In genomic region chr7:79511656-79512055, GRCm38 (mm10) we compare ENCODE assay signal across 12 mouse cellular contexts. TPM values are rescaled to one million over a fixed set of nuclear protein-coding genes. Genes with fewer than 3 reads are reported as not detected.
DNase-seq lines count a peak whose midpoint lies in the region; ATAC-seq and TF ChIP-seq lines count a peak whose summit lies in the region.
"Had no signal": no experiment of that assay in that cellular context is flagged by ENCODE, and none has a peak within 500 bp of the region (broad histone marks: within the 10 kb centered on the region; RNA-seq: fewer than 3 reads in every experiment).

No protein-coding gene starts in this region.

- no peak for ATAC-seq in forebrain, postnatal 0 days
- 0 out of 2 replicates have a peak, but pooled peaks have one; percentile 27 for ATAC-seq in midbrain, embryonic 12.5 days (ENCODE audit: low FRiP score, low read depth)
- ATAC-seq in liver, postnatal 0 days, result no peak

- H3K4me3 ChIP-seq in forebrain, postnatal 0 days (ENCODE audit: low read depth, low read length), result peak overlapping the region; percentile 22
- peak overlapping the region; percentile 65; the same call in 1 of the 2 replicates for H3K4me3 ChIP-seq in midbrain, embryonic 12.5 days
- H3K4me3 ChIP-seq in liver, postnatal 0 days (ENCODE audit: low read depth, low read length), result no peak overlapping the region
- H3K4me3 ChIP-seq: kidney, embryonic 15.5 days; stomach, embryonic 15.5 days had no signal

- no peaks in the 10 kb centered on the region for H3K9me3 ChIP-seq in forebrain, postnatal 0 days (ENCODE audit: low read length)
- no peaks in the 10 kb centered on the region for H3K9me3 ChIP-seq in midbrain, embryonic 12.5 days
- no peaks in the 10 kb centered on the region for H3K9me3 ChIP-seq in liver, postnatal 0 days (ENCODE audit: low read length)
- H3K9me3 ChIP-seq: kidney, embryonic 15.5 days; stomach, embryonic 15.5 days had no signal

- peak overlapping the region; percentile 98 for H3K27ac ChIP-seq in forebrain, postnatal 0 days (ENCODE audit: low read depth, low read length)
- H3K27ac ChIP-seq in midbrain, embryonic 12.5 days (replicated peaks), result peak overlapping the region; percentile 97
- H3K27ac ChIP-seq in liver, postnatal 0 days (ENCODE audit: low read depth), result no peak overlapping the region
- H3K27ac ChIP-seq: kidney, embryonic 15.5 days; stomach, embryonic 15.5 days had no signal

- DNase-seq in right cerebral cortex, postnatal 4 days, result peak; percentile 16
- no peak for DNase-seq in right cerebral cortex, postnatal 10 days (ENCODE audit: low spot score in 2 of 2)
- DNase-seq in forebrain, postnatal 0 days, result peak; percentile 68
- no peak for DNase-seq in adrenal gland, adult 2 months
- no peak for DNase-seq in liver, postnatal 0 days
- DNase-seq in thymus, postnatal 4 days, result no peak
- DNase-seq: cerebellum, postnatal 36 days; heart, postnatal 36 days; thymus, postnatal 25 days had no signal

- peaks cover 38% of the 10 kb centered on the region for H3K36me3 ChIP-seq in forebrain, postnatal 0 days (ENCODE audit: insufficient read depth)
- H3K36me3 ChIP-seq in midbrain, embryonic 12.5 days, result peaks cover 30% of the 10 kb centered on the region; the same call in 1 of the 2 replicates
- H3K36me3 ChIP-seq in liver, postnatal 0 days (replicated peaks; ENCODE audit: insufficient read depth, low read length), result no peaks in the 10 kb centered on the region
- H3K36me3 ChIP-seq: kidney, embryonic 15.5 days; stomach, embryonic 15.5 days had no signal

- H3K4me2 ChIP-seq in forebrain, postnatal 0 days (ENCODE audit: low read depth), result peak overlapping the region; percentile 95
- H3K4me2 ChIP-seq in midbrain, embryonic 12.5 days (replicated peaks), result peak overlapping the region; percentile 77
- no peak overlapping the region for H3K4me2 ChIP-seq in liver, postnatal 0 days (ENCODE audit: low read depth, low read length)
- H3K4me2 ChIP-seq: kidney, embryonic 15.5 days; stomach, embryonic 15.5 days had no signal

- WGBS in forebrain, postnatal 0 days, result 13% methylated on average over 5 of the region's 5 CpGs
- 4% methylated on average over 5 of the region's 5 CpGs for WGBS in midbrain, embryonic 12.5 days
- 12% methylated on average over 5 of the region's 5 CpGs for WGBS in liver, postnatal 0 days (ENCODE audit: insufficient replicate concordance)

- TF ChIP-seq EP300 in liver, postnatal 0 days (IDR thresholded peaks at IDR 0.05; ENCODE audit: low read depth), result no peak

- TF ChIP-seq CTCF in forebrain, postnatal 0 days (IDR thresholded peaks at IDR 0.05; ENCODE audit: low read depth), result no peak
- TF ChIP-seq CTCF in liver, postnatal 0 days (IDR thresholded peaks at IDR 0.05; ENCODE audit: low read depth), result no peak

- peak overlapping the region; percentile 100 for H3K9ac ChIP-seq in forebrain, postnatal 0 days
- peak overlapping the region; percentile 29 for H3K9ac ChIP-seq in midbrain, embryonic 12.5 days (replicated peaks)
- no peak overlapping the region for H3K9ac ChIP-seq in liver, postnatal 0 days (replicated peaks)
- H3K9ac ChIP-seq: kidney, embryonic 15.5 days; stomach, embryonic 15.5 days had no signal

- H3K27me3 ChIP-seq in forebrain, postnatal 0 days (ENCODE audit: insufficient read depth, low read length), result no peaks in the 10 kb centered on the region
- peaks cover 97% of the 10 kb centered on the region for H3K27me3 ChIP-seq in midbrain, embryonic 12.5 days
- H3K27me3 ChIP-seq in liver, postnatal 0 days (ENCODE audit: insufficient read depth, low read length), result peaks cover 100% of the 10 kb centered on the region

- H3K4me1 ChIP-seq in forebrain, postnatal 0 days (ENCODE audit: insufficient read depth), result peaks cover 27% of the 10 kb centered on the region
- H3K4me1 ChIP-seq in midbrain, embryonic 12.5 days, result peaks cover 92% of the 10 kb centered on the region
- 0 out of 2 replicates have a peak, but pooled peaks cover 9% of the 10 kb centered on the region for H3K4me1 ChIP-seq in liver, postnatal 0 days (ENCODE audit: insufficient read depth)

RNA-seq across cellular contexts. Expression of gene Polg, which starts 45.5 kb away (rescaled TPM):
- 51.1 and 52.9 TPM in 2 replicates for total RNA-seq in forebrain, postnatal 0 days (2014; rRNA removed)
- 17.4 and 19.4 TPM in 2 replicates for polyA plus RNA-seq in forebrain, postnatal 0 days (2015; fragmentation: Nextera tagmentation; extraction: Ambion mirVana)
- polyA plus RNA-seq in midbrain, embryonic 12.5 days (2016; fragmentation: Nextera tagmentation; extraction: Ambion mirVana), result 41.2 and 44.5 TPM in 2 replicates
- 10 to 100 TPM; 65.7 to 69.3 TPM for total RNA-seq in adrenal gland, adult 2 months (2021)
- 49.3 and 50.1 TPM in 2 replicates for polyA plus RNA-seq in adrenal gland, adult 2 months (2012; rRNA removed)
- 19.1 and 24.7 TPM in 2 replicates for polyA plus RNA-seq in liver, postnatal 0 days (2015; fragmentation: Nextera tagmentation; extraction: Ambion mirVana)

Comparison
In these comparisons a context has a peak if more than half of its experiments do, and no peak if none do; other contexts are left out.
1. DNase-seq: peak in right cerebral cortex, postnatal 4 days (single experiment) and forebrain, postnatal 0 days (single experiment); none in right cerebral cortex, postnatal 10 days (0 of 2), adrenal gland, adult 2 months (single experiment), liver, postnatal 0 days (single experiment) and thymus, postnatal 4 days (single experiment).